Mouse (Mus musculus) C2C12 (cell line): ENCODE results near the gene Hoxb4. TPM values are rescaled to one million over a fixed set of nuclear protein-coding genes. Genes with fewer than 3 reads are reported as not detected.

Experiments
- H3K27me3 ChIP-seq: one replicate; pipeline ENCODE4 v1.6.1; 2011; ENCODE audit not compliant: control insufficient read depth, insufficient read depth, insufficient read length
- H3K36me3 ChIP-seq: one replicate; pipeline ENCODE4 v1.6.1; 2011; ENCODE audit not compliant: control insufficient read depth, insufficient read depth
- H3K4me3 ChIP-seq: one replicate; pipeline ENCODE4 v1.5.1; 2011; ENCODE audit warnings: mild to moderate bottlenecking, control low read depth; ENCODE audit not compliant: poor library complexity, insufficient read depth, severe bottlenecking
- H3K79me2 ChIP-seq: one replicate; pipeline ENCODE4 v1.6.1; 2011; ENCODE audit not compliant: control insufficient read depth, insufficient read depth
- H3K79me3 ChIP-seq: one replicate; pipeline ENCODE4 v1.6.1; 2011; ENCODE audit warnings: low read depth, control low read depth
- H3ac ChIP-seq: one replicate; pipeline ENCODE3; 2011; ENCODE audit warnings: low read depth; ENCODE audit not compliant: control insufficient read depth, insufficient read length
- CEBPB ChIP-seq: IDR thresholded peaks from one replicate; pipeline ENCODE4 v1.6.1; 2011; ENCODE audit warnings: low read depth, mild to moderate bottlenecking, control low read depth, moderate library complexity
- CTCF ChIP-seq: IDR thresholded peaks from one replicate; pipeline ENCODE4 v1.5.1; 2011; ENCODE audit not compliant: control insufficient read depth, insufficient read depth, insufficient read length
- FOSL1 ChIP-seq: IDR thresholded peaks from one replicate; pipeline ENCODE4 v1.8.0; 2011; ENCODE audit warnings: mild to moderate bottlenecking, low read length; ENCODE audit not compliant: poor library complexity, insufficient read depth, severe bottlenecking
- MAX ChIP-seq: IDR thresholded peaks from one replicate; pipeline ENCODE4 v1.6.1; 2011; ENCODE audit warnings: mild to moderate bottlenecking, control low read depth
- MYOD1 ChIP-seq: IDR thresholded peaks from one replicate; pipeline ENCODE4 v1.6.1; 2011; ENCODE audit warnings: low read depth; ENCODE audit not compliant: control insufficient read depth, insufficient read length
- MYOG ChIP-seq: IDR thresholded peaks from one replicate; pipeline ENCODE4 v1.6.1; 2011; ENCODE audit not compliant: control insufficient read depth, insufficient read length; ENCODE audit errors: extremely low read depth
- USF1 ChIP-seq: IDR thresholded peaks from one replicate; pipeline ENCODE4 v1.6.1; 2011; ENCODE audit warnings: low read depth, mild to moderate bottlenecking, control low read depth, moderate library complexity
- polyA plus RNA-seq: library from polyadenylated mRNA; unstranded; fragments of >200 nt; fragmentation: generic; extraction: Trizol; gene quantifications from one replicate; pipeline ENCODE4 v1.2.1, GENCODE M21; 2012; ENCODE audit warnings: missing spikeins

Gene Hoxb4
- polyA plus RNA-seq, 1 experiment: 0.02 TPM

- no peaks in the 10 kb centered on the region for H3K79me2 ChIP-seq
- peaks cover 79% of the 10 kb centered on the region for H3K27me3 ChIP-seq
Measured at GRCm38 (mm10) chr11:96347717-96348116, 29.6 kb downstream of the Hoxb4 start.

GRCm38 (mm10) chr11:96348141-96348928, 30.3 kb downstream of the Hoxb4 start:
- no peaks in the 10 kb centered on the region for H3K79me2 ChIP-seq
- peaks cover 81% of the 10 kb centered on the region for H3K27me3 ChIP-seq
- no peaks in the 10 kb centered on the region for H3K79me3 ChIP-seq
- TF ChIP-seq MYOD1 (no peak), MYOG (no peak), USF1 (peak; percentile 66)
- no peaks in the 10 kb centered on the region for H3K36me3 ChIP-seq
- H3ac ChIP-seq: no peak overlapping the region
- H3K4me3 ChIP-seq: no peak overlapping the region

More at GRCm38 (mm10) chr11:96347717-96348116, 29.6 kb downstream of the Hoxb4 start:
- H3K4me3 ChIP-seq: no peak overlapping the region
- no peak for TF ChIP-seq FOSL1
- TF ChIP-seq CTCF: no peak
- no peak for TF ChIP-seq USF1
- no peak for TF ChIP-seq CEBPB
- TF ChIP-seq MYOD1: no peak
- no peak for TF ChIP-seq MAX
- TF ChIP-seq MYOG: no peak
- no peaks in the 10 kb centered on the region for H3K36me3 ChIP-seq
- H3ac ChIP-seq: no peak overlapping the region
- no peaks in the 10 kb centered on the region for H3K79me3 ChIP-seq

- TF ChIP-seq MYOD1: no peak
- TF ChIP-seq USF1: no peak
- no peaks in the 10 kb centered on the region for H3K79me3 ChIP-seq
- H3ac ChIP-seq: no peak overlapping the region
- H3K36me3 ChIP-seq: no peaks in the 10 kb centered on the region
- H3K27me3 ChIP-seq: peaks cover 79% of the 10 kb centered on the region
- no peak overlapping the region for H3K4me3 ChIP-seq
- no peaks in the 10 kb centered on the region for H3K79me2 ChIP-seq
Measured at GRCm38 (mm10) chr11:96348988-96349387, 30.9 kb downstream of the Hoxb4 start.

- no peaks in the 10 kb centered on the region for H3K36me3 ChIP-seq
- peaks cover 79% of the 10 kb centered on the region for H3K27me3 ChIP-seq
- no peak for TF ChIP-seq MAX
- TF ChIP-seq CEBPB: no peak
- no peak for TF ChIP-seq MYOD1
- TF ChIP-seq USF1: no peak
- no peak for TF ChIP-seq CTCF
- no peak overlapping the region for H3ac ChIP-seq
- no peaks in the 10 kb centered on the region for H3K79me3 ChIP-seq
- H3K4me3 ChIP-seq: no peak overlapping the region
- H3K79me2 ChIP-seq: no peaks in the 10 kb centered on the region
Measured at GRCm38 (mm10) chr11:96349491-96350340, 31.6 kb downstream of the Hoxb4 start.

- Histone ChIP-seq H3K79me2 (no peaks in the 10 kb centered on the region), H3ac (no peak within 1 kb of the TSS), H3K4me3 (no peak within 1 kb of the TSS), H3K27me3 (peaks cover 76% of the 10 kb centered on the region), H3K79me3 (no peaks in the 10 kb centered on the region), H3K36me3 (no peaks in the 10 kb centered on the region)
- no peak for TF ChIP-seq MYOD1
- TF ChIP-seq CEBPB: no peak
- no peak for TF ChIP-seq FOSL1
- no peak for TF ChIP-seq CTCF
- no peak for TF ChIP-seq MYOG
- no peak for TF ChIP-seq MAX
Measured at GRCm38 (mm10) chr11:96350341-96350624, 32.2 kb downstream of the Hoxb4 start, which contains the start of gene Hoxb2. Hoxb2 (plus strand) TSS chr11:96350525.

GRCm38 (mm10) chr11:96350791-96351190, 32.7 kb downstream of the Hoxb4 start:
- no peaks in the 10 kb centered on the region for H3K79me2 ChIP-seq
- no peaks in the 10 kb centered on the region for H3K36me3 ChIP-seq
- H3K27me3 ChIP-seq: peaks cover 71% of the 10 kb centered on the region
- no peak overlapping the region for H3ac ChIP-seq
- H3K4me3 ChIP-seq: no peak overlapping the region
- TF ChIP-seq FOSL1 (no peak), MYOG (no peak), MYOD1 (no peak), CEBPB (no peak), MAX (no peak), CTCF (no peak), USF1 (no peak)
- no peaks in the 10 kb centered on the region for H3K79me3 ChIP-seq
